Mouse (Mus musculus) testis, postnatal 14 days (tissue): ENCODE measurements at regions not wholly inside any gene's neighbourhood (a gene's known extent, or its start where the extent isn't known, plus 50 kb on each side); places are given as distances from the start of the nearest gene placed in this dataset.
"Not testable (repeated sequence)": the region's sequence is repeated elsewhere in the genome, so short reads cannot be mapped to it uniquely, and the experiment has no call there.

ENCODE experiments used
- DNase-seq: peaks from one replicate; pipeline ENCODE4 v3.0.0; 2021; ENCODE audit warnings: low spot score

GRCm38 (mm10) chr16:21102033-21102432 lies 51.8 kb downstream of the Teddm3 start:
- not testable (repeated sequence) for DNase-seq

DNA sequence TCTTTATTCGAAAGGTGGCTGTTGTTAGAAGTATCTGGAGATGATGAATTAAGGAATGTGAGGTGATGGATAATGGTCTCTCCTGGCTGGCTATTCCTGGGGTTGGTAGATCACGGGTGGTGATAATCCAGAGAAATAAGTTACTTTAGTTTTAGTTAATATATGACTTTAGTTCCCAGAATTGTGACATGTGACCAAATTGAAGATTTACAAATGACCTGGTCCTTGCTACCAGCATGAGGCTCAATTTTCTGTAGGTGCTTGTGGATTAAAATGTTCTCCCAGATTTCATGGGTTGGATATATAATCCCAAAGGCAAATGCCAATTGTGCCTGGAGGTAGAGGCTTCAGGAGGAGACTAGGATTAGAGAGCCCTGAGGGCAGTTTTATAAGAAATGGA lies 53.7 kb downstream of the Teddm3 start:
- DNase-seq, result not testable (repeated sequence)

DNA sequence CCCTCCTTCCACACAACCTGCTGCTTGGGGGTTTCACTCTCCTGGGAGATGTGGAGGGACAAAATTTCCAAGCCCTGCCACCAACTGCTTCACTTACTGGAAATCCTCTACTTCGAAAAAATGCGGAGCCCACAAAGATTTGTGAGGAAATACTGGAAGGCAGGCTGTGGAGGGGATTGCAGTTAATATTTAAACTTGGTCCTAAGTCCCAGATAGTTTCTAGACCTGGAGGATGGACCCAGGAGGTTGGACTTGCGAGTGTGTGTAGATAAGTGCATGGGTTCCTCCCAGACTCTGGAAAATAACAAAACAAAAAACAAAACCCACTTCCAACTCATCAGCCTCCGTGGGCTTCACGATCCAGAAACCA lies 79.0 kb downstream of the Teddm3 start:
- no peak for DNase-seq

DNA sequence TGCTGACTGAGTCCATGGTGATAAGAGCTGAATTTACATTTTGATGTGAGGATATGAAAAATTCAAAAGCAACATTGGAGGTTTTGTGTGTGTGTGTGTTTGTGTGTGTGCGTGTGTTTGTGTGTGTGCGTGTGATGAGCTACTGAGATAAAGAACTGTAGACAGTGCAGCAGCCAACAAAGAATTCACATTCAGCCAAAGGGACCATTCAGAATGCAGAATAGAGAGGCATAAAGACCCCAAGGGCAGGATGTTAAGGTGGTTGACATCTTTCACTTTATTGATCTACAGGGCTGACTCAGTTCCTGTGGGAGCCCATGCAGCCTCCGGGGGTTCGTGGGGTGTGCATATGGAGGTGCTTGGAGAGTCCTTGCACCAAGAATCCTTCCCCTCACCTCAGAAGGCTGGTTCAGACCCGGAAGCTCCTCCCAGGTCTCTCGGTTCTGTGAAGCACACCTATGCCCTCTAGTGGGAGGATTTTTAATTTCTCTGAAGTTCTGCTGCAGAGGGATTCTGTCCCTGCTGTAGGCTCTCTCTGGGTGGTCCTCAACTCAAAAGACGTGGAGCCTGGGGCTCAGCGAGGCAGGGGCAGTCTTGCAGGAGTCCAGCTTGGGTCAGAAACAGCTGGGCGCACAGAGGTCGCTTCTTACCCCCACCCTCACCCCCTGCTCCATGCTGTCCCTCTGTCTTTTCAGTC lies 79.6 kb downstream of the Teddm3 start:
- not testable (repeated sequence) for DNase-seq

DNA sequence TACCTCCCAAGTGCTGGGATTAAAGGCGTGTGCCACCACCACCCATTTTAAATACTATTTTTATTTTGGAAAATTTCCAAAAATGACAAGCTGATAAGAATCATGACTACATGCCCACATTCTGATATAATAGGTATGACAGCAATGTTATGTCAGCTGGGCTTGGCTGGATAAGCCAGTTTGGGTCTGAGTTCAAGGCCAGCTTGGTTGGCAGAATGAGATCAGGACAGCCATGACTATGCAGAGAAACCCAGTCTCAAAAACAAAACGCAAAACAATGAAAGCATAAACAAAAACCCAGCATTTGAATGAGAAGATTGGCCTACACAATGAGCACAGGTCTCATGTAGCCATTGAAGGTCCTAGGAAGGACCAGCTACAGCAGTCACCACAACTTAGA lies 93.6 kb downstream of the Teddm3 start:
- DNase-seq, result no peak

GRCm38 (mm10) chr16:21054772-21055171 lies 99.0 kb downstream of the Teddm3 start:
- no peak for DNase-seq

- DNase-seq, result not testable (repeated sequence)
These were observed 131.7 kb downstream of the Teddm3 start for GRCm38 (mm10) chr16:21022087-21022486.

- no peak for DNase-seq
These were observed 148.9 kb downstream of the Teddm3 start for GRCm38 (mm10) chr16:21004871-21005270.

- DNase-seq, result no peak
These were observed 152.7 kb downstream of the Teddm3 start for GRCm38 (mm10) chr16:21001126-21001525.

DNA sequence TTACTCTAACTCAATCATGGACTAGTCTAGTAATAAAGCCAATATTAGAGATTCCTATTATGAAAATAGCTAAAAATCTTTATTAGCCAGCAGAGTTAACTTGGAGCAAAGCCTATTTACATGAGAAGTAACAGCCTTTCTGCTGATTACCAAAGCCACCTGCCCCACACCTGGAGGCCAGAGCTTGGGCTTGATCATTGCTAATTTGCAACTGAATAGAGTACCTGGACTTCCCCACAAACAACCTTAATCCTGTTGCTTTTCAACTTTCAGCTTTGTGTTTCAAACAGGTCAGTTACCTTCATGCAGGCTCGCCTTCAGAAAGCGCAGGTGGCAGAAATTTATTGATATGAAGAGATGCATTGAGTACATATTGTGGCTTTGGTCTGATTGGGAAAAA lies 163.3 kb downstream of the Teddm3 start:
- no peak for DNase-seq

- peak; percentile 62 for DNase-seq
These were observed 178.4 kb downstream of the Teddm3 start for GRCm38 (mm10) chr16:20975406-20975805.

GRCm38 (mm10) chr16:20972442-20972841 lies 181.4 kb downstream of the Teddm3 start:
- DNase-seq, result no peak

GRCm38 (mm10) chr16:20958905-20959304 lies 194.9 kb downstream of the Teddm3 start:
- no peak for DNase-seq

GRCm38 (mm10) chr16:20936722-20937121 lies 202.4 kb upstream of the Thpo start:
- DNase-seq, result no peak

DNA sequence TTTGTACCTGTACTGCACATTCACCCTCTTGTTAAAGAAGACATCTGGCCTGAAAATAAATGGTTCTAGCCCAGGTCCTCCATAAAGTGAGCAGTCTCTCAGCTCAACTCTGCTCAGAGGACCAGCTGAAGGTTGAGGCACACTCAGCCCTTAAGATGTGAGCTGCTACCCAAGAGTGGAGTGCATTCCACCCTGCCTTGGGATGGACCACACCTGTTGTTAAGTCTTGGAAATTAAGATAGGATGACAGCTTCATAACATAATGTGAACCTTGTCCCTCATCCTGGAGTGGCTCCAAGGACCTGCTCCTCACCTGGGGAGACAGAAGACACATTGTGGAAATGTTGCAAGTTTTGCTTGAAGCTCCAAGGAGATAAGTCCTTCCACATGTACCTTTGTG lies 200.5 kb upstream of the Thpo start:
- not testable (repeated sequence) for DNase-seq

DNA sequence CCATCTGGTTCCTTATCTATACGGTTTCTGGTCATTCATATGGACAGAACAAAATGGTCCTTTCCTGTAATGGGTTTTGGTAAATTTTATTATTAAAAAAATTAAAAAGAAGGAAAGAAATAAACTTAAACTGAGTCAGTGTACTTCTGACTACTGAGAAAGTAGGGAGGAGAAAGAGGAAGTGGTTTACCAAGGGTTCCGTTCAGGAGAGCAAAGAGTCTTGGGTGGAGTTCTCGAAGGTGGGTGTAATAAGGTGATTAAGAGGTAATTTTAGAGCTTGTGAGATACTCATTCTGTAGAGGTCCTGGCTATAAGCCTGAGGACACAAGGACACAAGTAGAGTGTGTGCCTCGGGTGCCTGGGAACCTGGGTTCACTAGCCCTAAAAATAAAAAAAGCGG lies 195.7 kb upstream of the Thpo start:
- DNase-seq, result not testable (repeated sequence)

- not testable (repeated sequence) for DNase-seq
These were observed 191.5 kb upstream of the Thpo start for GRCm38 (mm10) chr16:20925776-20926175.

DNA sequence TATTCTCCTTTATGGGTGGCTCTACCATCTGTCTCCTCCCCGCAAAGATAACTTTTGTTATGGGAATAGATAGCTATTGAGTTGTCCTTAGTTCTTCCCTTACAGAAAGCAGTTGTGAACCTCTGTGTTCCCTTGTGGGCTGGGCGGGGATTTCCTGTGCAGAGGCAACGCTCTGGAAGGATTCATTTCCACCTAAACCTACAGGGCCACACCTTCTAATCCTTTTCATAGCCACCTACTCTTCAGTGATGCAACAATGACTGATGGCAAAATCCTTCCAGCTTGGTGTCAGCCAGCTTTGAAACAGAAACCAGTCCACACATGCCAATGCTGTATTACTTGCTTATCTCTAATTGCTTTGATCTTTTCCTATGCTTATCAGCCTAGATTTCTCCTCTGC lies 176.6 kb upstream of the Thpo start:
- DNase-seq, result not testable (repeated sequence)

- DNase-seq, result not testable (repeated sequence)
These were observed 174.4 kb upstream of the Thpo start for GRCm38 (mm10) chr16:20908467-20909351.

- DNase-seq, result no peak
These were observed 161.4 kb upstream of the Thpo start for GRCm38 (mm10) chr16:20895734-20896133.

DNA sequence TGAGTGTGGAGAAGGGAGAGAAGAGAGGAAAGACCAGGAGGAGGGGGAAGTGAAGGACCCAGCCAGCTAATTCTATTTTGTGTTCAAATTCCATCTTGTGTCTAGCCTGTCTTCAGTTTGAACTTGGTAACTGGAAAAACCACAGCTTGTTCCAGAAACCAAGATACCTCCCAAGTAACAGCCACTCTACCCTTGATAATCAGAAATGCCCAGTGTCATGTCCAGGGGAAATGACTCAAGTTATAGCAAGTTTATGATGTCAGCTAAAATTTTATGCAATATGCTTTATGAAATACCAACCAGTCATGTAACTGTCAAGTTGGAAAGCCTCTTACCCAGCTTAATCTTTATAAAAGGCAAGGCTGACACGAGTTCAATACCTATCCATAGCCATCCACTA lies 137.4 kb upstream of the Thpo start:
- DNase-seq, result no peak

GRCm38 (mm10) chr16:20866771-20867170 lies 132.5 kb upstream of the Thpo start:
- DNase-seq, result no peak

- no peak for DNase-seq
These were observed 126.9 kb upstream of the Thpo start for GRCm38 (mm10) chr16:20861256-20861655.
